Mouse (Mus musculus): ENCODE results near the gene Msto1.
"Not testable (repeated sequence)": the region's sequence is repeated elsewhere in the genome, so short reads cannot be mapped to it uniquely, and the experiment has no call there.

Gene Msto1

GRCm38 (mm10) chr3:88913511-88914383 is at the start of gene Msto1:
TSS of gene Msto1 (minus strand) at chr3:88913999.
- peak; percentile 79 to 92 for DNase-seq (ENCODE audit: low spot score in 2 of 2)

GRCm38 (mm10) chr3:88963211-88963610 is 49.4 kb upstream of the Msto1 start:
- DNase-seq (ENCODE audit: low spot score in 2 of 2), result not testable (repeated sequence)

- no peak for DNase-seq (ENCODE audit: low spot score in 2 of 2)
Measured at GRCm38 (mm10) chr3:88953736-88954135, 39.9 kb upstream of the Msto1 start.

GRCm38 (mm10) chr3:88953246-88953645 is 39.4 kb upstream of the Msto1 start:
- DNase-seq (ENCODE audit: low spot score in 2 of 2), result no peak

- DNase-seq (ENCODE audit: low spot score in 2 of 2), result no peak
Measured at GRCm38 (mm10) chr3:88951327-88951800, 37.6 kb upstream of the Msto1 start.

- peak; percentile 33 to 73 for DNase-seq (ENCODE audit: low spot score in 2 of 2)
Measured at GRCm38 (mm10) chr3:88950576-88951326, 37.0 kb upstream of the Msto1 start, which contains the start of the genes Ash1l and Dap3. TSS of gene Ash1l (plus strand) at chr3:88950622. TSS of gene Dap3 (minus strand) at chr3:88951181.

- DNase-seq (ENCODE audit: low spot score in 2 of 2), result peak; percentile 54 to 78
Measured at GRCm38 (mm10) chr3:88949786-88950575, 36.2 kb upstream of the Msto1 start.

GRCm38 (mm10) chr3:88944109-88944508 is 30.3 kb upstream of the Msto1 start:
- DNase-seq (ENCODE audit: low spot score in 2 of 2), result no peak

- no peak for DNase-seq (ENCODE audit: low spot score in 2 of 2)
Measured at GRCm38 (mm10) chr3:88942316-88942880, 28.6 kb upstream of the Msto1 start.

GRCm38 (mm10) chr3:88939749-88940148 is 25.9 kb upstream of the Msto1 start:
- DNase-seq (ENCODE audit: low spot score in 2 of 2), result no peak

GRCm38 (mm10) chr3:88939071-88939470 is 25.3 kb upstream of the Msto1 start:
- DNase-seq (ENCODE audit: low spot score in 2 of 2), result no peak

GRCm38 (mm10) chr3:88929501-88929900 is 15.7 kb upstream of the Msto1 start:
- DNase-seq (ENCODE audit: low spot score in 2 of 2), result no peak

GRCm38 (mm10) chr3:88925651-88926050 is 11.9 kb upstream of the Msto1 start:
- no peak for DNase-seq (ENCODE audit: low spot score in 2 of 2)

GRCm38 (mm10) chr3:88923989-88924591 is 10.3 kb upstream of the Msto1 start:
- no peak for DNase-seq (ENCODE audit: low spot score in 2 of 2)

GRCm38 (mm10) chr3:88921411-88921810 is 7.6 kb upstream of the Msto1 start:
- DNase-seq (ENCODE audit: low spot score in 2 of 2), result no peak

GRCm38 (mm10) chr3:88918981-88919380 is 5.2 kb upstream of the Msto1 start:
- DNase-seq (ENCODE audit: low spot score in 2 of 2), result no peak

GRCm38 (mm10) chr3:88914384-88914810 is 598 bp upstream of the Msto1 start:
- DNase-seq (ENCODE audit: low spot score in 2 of 2), result no peak

GRCm38 (mm10) chr3:88912585-88912984 is 1.2 kb downstream of the Msto1 start:
- no peak for DNase-seq (ENCODE audit: low spot score in 2 of 2)

GRCm38 (mm10) chr3:88906393-88907159 is 7.2 kb downstream of the Msto1 start:
- DNase-seq (ENCODE audit: low spot score in 2 of 2), result no peak

- no peak for DNase-seq (ENCODE audit: low spot score in 2 of 2)
Measured at GRCm38 (mm10) chr3:88905741-88906140, 8.1 kb downstream of the Msto1 start.

Measured in left cerebral cortex, adult 9 months (tissue).